Mouse (Mus musculus) fibroblast of lung, adult 2 months (primary cell): ENCODE measurements at regions not wholly inside any gene's neighbourhood (a gene's known extent, or its start where the extent isn't known, plus 50 kb on each side); places are given as distances from the start of the nearest gene placed in this dataset.

Experiments
- DNase-seq: peaks from one replicate; pipeline ENCODE4 v3.0.0-alpha.2; 2011; ENCODE audit warnings: low read depth

DNA sequence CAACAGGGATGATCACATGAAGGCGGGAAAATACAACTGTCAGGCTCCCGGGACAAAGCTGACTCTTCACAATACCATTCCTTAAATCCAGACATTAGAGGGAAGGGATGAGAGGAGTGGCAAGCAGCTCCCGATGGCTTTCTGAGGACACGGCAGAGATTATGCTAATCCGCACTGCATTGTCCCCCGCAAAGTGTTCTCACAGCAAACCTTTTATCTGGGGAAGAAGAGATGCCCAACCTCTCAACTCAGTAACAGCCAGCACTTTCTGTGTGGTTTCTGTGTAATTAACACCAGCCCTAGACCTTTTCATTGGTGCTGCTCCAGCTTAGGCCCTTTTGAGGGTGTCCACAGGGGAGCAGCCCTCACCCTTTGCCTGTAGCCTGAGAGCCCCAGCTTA, 137.9 kb downstream of the Barhl2 start:
- no peak for DNase-seq

DNA sequence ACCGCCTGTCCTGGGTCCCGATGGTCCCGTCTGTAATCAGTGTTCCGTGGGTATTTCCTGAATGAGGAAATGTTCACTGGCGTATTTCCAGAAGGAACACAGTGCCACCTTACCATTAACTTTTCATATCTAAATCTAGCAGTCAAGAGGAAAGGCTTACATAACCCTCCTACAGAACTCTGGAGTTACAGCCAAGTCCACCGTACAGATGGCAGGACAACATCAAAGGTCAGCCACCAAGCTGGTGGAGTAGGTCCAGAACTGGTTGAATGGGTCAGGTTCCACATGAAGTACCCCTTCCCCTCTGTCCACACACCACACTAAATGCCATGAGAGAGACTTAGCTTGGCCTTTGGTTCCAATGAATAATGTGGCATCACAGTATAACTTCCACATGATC, 139.7 kb downstream of the Barhl2 start:
- no peak for DNase-seq

DNA sequence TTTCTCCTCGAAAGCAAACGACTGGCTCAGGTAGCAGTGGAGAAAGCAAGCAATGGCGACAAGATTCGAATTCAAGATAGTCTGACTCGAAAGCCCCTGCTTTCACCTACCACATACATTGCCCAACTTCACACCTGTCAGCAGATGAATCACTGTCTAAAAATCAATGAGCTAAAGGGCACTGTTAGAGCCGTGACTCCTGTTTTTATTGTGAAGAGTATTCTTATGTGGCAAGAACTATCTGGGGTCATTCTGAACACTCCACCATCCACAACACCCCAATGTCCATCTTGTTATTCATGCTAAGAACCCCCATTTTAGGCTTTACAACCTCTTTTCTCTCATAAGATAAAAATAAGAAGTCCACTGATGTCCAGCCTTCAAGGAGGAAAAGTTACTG, 144.1 kb downstream of the Barhl2 start:
- DNase-seq, result no peak

DNA sequence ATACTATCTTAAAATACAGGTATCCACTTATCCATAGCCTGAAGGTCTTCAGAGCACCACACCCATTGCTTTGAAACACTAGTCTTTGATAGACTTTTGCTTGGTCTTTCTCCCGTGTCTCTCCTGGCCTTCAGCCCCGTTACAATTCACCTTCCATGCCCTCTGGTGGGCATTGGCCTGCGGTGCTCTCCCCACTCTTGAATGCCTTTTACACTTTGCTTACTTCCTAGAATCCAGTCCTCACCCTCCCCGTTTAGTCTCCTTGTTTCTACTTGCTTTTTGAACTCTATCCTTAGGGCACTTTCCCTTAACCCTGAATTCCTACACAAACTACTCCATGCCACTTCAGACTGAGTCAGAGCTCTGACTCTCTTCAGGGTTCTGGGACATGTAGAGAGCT, 156.6 kb downstream of the Barhl2 start:
- DNase-seq, result no peak

DNA sequence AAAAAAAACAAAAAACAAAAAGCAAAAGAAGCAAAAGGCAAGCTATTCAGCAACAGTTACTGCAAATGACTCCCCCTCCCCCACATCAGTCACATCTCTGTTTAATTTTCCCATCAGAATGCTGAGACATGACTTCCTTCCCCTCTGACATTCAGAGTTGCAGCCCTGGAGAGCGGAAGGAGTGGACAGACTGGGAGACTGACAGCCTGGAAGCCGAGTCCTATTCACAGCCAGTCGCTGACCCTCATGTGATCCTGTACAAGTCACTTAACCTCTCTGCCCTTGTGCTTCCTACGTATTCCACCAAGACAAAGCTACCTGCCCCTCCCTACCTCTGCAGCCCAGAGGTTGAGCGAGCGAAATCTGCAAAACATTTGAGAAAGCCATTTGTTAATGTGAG, 161.2 kb downstream of the Barhl2 start:
- no peak for DNase-seq

DNA sequence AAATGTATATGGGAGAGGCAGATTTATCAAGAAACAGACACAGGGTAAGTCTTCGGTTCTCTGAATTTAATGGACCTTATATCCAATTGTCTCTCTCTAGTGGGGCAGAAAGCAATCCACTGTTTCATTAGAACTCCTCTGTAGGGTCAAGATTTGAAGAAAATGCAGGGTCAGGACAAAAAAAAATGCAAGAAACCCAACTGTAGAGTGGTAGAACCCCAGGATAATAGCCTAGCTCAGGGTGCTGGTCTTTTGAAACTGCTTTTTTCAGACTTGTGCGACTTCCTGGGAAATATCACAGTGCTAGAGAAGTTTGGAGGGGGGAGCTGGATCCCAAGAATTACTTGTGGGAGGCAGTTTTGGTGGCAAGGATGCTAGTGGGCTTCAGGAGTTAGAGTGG, 162.0 kb downstream of the Barhl2 start:
- no peak for DNase-seq

DNA sequence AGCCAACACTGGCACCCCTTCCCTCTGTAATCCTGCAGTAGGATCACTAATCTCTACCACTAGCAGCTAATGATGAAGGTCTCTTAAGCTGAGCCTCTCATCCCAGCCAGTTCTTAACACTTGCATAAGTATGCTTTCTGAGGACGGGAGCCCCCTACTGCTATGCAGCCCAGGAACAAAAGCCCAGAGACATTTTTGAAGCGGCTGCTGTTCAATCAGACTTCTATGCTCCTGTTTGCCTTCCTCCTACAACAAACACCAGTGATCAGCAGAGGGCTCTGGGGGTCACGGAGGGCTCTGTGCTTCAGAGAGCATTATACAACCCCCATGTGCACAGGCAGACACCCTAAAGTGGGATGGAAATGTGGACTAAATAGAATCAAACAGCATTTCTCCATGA, 162.4 kb downstream of the Barhl2 start:
- no peak for DNase-seq

DNA sequence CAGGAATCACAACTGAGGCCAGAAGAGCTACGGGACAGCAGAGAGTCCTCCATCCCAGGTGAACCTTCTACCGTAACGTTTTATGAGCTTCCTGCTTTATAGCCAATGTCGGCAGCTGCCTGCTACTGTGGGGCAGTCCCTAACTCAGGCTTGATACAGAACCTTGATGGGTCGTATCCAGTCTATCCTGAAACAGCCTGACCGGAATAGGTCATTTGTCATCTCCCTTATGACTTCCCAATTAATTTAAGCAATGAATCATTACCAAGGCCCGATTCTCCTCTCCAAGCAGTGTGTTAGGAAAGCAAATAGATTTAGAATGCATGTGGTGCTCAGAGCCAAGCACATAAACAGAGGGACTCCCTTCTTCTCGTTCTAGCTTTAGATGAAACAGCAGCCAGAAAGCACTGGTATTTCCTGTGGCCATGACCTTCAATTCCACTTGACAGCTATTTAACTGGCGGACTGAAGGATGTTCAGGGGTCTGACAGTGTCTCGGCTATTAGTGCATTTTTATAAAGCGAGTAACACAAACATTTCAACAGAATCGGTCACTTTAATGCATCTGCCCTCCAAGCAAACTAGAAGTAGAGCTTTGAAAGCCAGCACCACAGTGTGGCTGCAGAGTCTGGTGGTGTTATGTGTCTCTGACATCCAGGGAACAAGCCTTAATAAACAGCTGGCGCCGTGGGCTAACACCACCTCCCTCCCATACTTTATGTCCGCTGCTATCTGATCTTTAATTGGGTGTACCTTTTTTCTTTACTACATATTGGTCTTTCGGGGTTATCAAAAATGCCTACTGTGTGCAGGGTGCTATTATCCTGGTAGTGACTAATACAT, 165.4 kb downstream of the Barhl2 start:
- no peak for DNase-seq

DNA sequence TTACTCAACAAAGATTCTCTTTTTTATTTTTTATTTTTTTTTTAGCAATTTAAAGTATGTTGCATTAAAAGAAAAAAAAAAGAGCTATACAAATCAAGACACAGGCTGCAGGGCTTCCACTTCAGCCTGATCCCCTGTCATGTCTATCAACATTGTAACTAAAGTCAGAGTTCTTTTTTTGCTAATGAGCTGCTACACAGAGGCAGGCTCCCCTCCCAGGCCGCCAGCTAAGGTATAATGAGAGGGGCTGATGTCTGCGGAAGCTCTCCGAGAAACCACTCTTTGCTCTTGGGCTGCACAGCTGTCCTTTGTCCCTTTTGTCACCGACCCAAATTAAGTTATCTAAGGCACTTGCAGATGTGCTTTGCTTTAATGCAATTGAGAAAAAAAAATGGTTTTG, 172.8 kb downstream of the Barhl2 start:
- DNase-seq, result no peak

DNA sequence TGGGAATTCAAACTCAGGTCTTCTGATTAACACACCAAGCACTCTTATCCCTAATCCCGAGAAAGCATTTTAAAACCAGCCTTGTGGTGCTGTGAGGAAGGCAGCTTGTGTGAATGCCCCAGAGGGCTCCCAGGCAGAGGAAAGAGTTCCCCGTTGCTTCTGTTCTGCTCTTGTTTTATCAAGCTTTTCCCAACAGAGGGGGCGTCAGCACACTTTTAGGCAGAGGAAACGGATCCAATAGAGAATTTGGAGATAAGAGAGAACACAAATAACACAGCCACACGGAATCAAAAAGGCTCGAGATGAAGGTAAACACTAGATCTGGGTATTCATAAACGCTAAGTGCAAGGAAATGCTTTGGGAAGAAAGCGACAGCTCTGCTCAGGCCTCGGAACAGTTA, 173.2 kb downstream of the Barhl2 start:
- no peak for DNase-seq

DNA sequence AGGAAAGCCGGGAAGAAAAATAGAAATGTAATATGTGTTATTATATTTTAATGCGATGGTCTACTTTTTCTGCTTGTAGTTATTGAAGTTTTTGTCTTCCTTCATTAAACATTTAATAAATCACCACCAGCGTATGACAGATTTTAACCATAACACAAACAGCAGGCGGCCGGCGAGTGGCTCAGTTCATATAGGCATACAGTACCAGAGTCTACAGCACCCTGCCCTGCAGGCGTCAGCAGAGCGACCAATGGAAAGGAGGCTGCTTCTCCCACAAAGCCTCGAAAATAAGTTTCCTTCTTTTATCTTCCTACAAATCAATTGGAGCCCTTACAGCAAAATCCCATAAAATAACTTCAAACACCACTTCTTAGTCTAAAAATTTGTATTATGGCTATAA, 175.3 kb downstream of the Barhl2 start:
- DNase-seq, result no peak

DNA sequence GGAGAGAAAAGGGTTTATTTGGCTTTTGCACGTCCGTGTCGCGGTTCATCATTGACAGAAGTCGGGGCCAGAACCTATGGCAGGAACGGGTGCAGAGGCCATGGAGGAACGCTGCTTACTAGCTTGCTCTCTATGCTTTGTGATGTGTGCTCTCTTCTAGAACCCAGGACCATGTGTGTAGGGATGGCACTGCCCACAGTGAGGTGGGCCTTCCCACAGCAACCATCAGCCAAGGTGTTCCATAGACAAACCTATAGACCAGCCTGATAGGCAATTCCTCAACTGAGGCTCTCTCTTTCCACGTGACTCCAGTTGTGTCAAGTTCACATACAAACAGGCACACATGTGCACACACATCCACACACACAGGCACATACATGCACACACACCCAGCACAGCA, 180.2 kb downstream of the Barhl2 start:
- DNase-seq, result no peak

DNA sequence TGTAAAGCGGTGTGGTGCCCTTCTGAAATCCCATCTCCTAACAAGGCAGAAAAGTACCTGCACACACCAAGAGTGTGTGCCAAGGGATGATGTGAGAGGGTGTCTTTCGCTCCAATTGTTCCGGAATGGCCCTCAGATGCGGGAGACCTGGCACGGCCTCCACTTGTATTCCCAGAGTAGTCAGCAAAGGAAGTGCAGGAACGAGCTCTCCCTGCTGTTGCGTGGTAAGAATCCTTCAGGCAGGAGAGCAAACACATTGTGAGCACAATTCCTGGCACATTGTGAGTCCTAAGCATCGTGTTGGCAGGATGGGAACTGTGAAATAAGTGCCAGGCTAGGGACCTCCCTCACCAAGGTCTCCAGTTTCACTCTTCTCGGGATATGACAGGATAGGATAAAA, 180.7 kb downstream of the Barhl2 start:
- DNase-seq, result no peak

DNA sequence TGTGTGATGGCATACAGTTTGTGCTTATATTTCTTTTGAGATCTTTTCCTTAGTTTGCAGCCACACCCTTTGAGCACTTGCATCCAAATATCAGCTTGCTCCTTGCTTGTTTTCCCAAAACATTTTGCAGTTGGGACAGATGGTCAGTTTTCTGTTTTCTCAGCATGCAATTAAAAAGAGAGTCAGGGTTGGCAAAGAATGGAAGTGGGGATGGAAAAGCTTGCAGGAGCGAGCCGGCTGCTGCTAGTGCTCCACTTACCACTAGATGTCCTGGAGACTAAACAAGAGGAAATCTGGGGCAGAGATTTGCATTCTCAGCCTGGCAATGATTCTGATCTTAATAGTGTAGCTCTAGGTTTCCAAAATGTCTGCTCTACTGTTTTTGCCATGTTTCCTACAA, 181.8 kb downstream of the Barhl2 start:
- no peak for DNase-seq

DNA sequence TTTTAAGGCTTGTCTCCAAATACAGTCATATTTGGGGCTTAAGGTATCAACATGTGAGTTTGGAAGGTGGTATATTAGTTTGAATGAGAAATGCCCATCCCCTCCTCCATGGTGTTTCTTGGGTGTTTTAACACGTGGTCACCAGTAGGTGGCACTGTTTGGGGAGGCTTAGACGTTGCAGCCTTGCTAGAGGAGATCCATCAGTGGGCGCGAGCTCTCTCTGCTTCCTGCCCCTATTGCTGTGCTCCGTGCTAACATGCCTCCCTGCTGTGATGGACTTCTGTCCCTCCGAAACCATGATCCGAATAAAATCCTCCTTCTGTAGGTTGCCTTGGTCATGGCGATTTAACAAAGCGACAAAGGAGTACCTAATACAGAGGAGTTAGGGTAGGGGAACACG, 183.3 kb downstream of the Barhl2 start:
- DNase-seq, result no peak

DNA sequence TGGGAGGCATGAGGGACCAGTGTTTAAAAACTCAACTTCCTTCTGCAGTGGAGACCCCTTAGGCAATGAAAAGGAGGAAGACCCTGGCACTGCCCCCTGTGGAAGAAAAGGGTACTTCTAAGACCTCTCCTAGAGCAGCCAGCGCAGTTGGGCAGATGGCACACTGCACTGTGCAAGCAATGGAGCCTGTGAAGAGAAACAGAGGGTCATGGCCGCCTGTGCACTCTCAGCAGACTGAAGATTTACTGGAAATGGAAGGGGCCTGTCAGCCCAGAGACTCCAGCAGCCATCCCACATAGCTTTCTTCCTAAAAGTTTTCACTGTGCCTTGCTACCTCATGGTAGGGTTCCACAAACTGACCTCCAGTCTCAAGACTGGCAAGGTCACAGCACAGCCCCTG, 193.4 kb downstream of the Barhl2 start:
- DNase-seq, result no peak

DNA sequence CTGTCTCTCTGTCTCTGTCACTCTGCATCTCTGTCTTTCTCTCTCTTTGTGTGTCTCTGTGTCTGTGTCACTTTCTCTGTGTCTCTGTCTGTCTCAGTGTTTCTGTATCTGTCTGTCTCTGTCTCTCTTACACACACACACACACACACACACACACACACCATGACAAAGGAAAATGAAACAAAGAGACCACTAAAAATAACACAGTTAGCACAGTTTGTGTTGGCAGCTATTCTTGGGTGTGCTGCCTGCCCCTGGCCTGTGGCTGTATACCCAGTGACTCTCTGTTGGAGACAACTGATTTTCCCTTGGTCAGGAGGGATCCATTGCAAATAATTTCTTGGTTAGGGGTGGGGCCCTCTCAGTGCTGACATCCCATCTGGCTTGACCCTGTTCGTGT, 200.8 kb downstream of the Barhl2 start:
- no peak for DNase-seq

DNA sequence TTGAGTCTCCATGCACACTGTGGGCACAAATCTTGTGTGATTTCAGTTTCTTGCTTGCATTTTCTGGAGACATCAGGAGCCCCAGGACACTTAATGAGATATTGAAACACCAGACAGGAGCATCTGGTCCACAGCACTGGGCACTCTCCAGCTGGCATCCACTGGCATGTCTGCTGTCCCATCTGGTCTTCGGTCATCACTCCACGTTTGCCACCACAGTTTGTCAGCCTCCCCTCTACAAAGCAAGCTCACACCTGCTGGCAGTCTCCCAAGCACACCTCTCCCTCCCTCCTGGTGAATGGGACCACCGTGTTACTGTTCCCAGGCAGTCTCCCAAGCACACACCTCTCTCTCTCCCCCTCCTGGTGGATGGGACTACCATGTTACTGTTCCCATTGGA, 228.8 kb downstream of the Barhl2 start:
- DNase-seq, result no peak

DNA sequence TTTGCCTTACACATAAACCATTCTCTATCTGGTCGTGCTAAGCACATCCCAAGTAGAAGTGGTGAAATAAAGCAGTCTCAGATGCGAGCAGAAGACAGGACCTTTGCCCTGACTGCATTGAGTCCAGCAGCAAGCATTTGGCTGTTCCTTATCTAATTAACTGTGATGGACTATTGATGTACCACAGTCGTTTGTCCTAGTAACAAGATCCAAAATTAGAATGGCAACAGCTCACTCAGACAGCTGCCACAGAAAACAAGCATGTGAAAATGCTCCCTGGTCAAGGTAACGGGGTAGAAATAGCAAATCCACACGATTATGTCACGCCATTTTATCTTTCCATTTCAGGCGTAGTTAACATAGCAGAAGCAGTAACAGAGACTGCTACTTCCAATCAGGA, 233.8 kb downstream of the Barhl2 start:
- DNase-seq, result no peak

DNA sequence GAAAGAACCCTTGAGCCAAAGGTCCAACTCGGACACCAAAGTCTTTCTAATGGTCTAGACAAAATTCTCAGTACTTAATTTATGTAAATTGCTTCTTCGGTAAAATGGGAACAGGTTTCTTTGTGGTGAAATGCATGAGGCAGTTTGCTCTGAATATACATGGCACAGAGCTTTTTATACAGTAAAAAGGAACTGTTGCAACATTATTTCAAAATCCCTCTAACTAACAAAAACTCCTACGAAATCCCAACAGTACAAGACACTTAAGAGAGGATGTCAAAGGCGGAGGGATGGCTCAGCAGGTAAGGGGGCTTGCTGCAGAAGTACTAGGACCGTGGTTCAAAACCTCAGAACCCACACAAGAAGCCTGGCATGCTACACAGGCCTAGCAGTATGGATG, 248.4 kb downstream of the Barhl2 start:
- DNase-seq, result no peak

DNA sequence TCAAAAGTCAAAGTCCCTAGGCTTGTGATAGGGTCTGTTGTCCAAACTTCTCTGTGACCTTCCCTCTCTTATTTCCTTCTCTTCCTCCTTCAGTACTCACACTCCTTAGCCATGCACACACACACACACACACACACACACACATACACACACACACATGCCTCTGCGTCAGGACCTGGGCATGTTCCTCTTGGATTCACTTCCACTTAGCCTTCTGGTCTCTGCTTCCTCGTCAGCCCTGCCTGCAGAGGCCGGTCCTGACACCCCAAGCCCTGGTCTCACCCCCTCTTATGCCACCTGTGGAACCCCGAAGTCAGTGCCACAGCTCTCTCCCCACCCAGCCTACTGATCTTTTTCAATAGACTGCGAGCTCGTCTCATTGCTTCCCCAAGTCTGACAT, 250.3 kb downstream of the Barhl2 start:
- DNase-seq, result no peak

DNA sequence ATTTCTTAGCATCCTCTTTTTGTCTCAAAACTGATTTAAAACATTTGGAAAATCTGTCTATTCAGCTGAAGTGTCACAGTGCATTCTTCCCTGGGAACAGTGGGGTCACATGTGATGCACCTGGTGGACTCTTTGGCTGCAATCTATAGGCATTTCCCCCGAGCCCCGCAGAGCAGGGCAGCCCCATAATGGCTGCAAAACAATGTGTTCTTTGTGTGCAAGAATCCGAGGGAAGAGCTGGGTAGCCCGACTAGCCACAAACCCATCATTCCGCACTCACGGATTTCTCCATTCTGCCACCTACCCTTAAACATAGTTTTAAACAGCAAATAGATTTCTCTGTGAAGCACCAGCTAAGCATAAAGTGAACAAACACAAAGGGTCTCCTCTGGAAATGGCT, 252.2 kb downstream of the Barhl2 start:
- no peak for DNase-seq

DNA sequence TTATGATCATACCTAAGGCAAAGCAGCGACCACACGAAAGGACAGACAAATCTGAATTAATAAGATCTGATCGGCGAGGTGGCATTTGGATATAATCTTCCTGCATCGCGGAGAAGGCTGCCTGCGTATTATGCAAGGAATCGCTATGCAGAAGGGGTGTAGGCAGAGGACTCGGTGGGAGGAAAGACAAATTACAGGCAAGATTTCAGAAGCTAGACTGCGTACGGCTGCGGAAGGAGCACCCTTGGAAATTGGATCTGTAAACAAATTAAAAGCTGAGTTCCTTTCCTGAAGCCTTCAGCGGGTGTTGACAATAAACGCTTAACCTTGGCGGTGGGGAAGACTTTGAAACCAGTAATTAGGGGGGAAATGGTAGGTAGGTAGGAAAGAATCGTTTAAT, 257.3 kb downstream of the Barhl2 start:
- no peak for DNase-seq

DNA sequence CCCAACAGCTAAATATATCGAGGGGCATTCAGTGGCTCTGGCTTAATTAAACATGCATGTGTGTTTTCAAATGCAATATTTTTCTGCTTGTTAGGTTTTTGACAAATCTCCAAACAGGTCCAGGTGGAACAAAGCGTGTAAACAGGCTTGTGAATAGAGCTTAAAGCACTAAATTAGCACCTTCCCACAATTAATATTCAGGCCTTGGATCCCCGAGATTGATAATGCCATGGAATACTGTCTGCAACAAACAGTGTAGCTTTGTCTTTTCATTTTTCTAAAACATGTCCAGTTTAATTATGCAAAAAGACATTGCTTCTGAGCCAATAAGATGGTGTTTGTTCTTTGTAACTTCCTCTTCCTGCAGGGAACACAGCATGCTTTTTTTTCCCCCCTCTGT, 258.9 kb downstream of the Barhl2 start:
- no peak for DNase-seq

DNA sequence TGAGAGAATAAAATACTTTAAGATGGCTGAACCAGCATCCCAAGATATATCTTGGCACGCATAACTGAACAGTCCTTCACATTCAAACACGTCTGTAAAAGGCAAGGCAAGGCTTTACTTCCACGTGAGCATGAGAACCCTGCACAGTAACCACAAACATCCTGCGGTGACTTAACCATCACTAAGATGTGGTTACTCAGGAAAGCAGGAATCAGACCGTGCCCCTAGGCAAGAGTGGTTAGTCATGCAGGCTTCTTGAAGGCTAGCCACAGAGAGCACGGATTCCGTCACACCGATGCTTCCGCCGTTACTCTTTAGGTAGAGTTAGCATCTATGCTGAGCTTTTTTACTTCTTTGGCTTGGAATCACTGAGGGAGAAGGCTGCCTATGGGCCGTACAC, 266.8 kb downstream of the Barhl2 start:
- no peak for DNase-seq
